Mouse (Mus musculus) adrenal gland, postnatal 14 days (tissue): Measurements from ENCODE around the gene Araf. TPM values are rescaled to one million over a fixed set of nuclear protein-coding genes. Genes with fewer than 3 reads are reported as not detected.

ENCODE experiments used
- DNase-seq: peaks from one replicate; pipeline ENCODE4 v3.0.0; 2021; ENCODE audit warnings: mixed read lengths
- microRNA-seq, 2 experiments: library from miRNA; unstranded; fragments of <30 nt; microRNA quantifications; one replicate each; pipeline ENCODE4 v1.2.0; 2021
- total RNA-seq: library from RNA; stranded (reverse); gene quantifications from 2 replicates; pipeline ENCODE4 v1.2.3, GENCODE M21; 2021

Gene Araf
- total RNA-seq, 1 experiment from 2014 or later: 96.3 TPM

- peak; percentile 92 for DNase-seq
Observed at GRCm38 (mm10) chrX:20848256-20848984, 50.8 kb downstream of the Araf start.

DNA sequence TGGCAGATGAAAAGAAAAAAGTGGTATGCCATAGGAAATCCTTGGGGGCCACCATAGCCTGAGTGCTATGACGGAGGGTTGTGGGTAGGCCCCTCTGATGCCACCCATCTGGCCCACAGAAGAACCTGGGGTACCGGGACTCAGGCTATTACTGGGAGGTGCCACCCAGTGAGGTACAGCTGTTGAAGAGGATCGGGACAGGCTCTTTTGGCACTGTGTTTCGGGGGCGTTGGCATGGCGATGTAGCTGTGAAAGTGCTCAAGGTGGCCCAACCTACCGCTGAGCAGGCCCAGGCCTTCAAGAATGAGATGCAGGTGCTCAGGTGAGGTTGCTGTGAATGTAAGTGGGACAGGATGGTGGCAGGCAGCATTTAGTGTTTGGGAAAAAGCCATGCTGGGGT is 56.2 kb downstream of the Araf start:
- DNase-seq: no peak

GRCm38 (mm10) chrX:20861453-20862104 is 64.0 kb downstream of the Araf start:
- no peak for DNase-seq

DNA sequence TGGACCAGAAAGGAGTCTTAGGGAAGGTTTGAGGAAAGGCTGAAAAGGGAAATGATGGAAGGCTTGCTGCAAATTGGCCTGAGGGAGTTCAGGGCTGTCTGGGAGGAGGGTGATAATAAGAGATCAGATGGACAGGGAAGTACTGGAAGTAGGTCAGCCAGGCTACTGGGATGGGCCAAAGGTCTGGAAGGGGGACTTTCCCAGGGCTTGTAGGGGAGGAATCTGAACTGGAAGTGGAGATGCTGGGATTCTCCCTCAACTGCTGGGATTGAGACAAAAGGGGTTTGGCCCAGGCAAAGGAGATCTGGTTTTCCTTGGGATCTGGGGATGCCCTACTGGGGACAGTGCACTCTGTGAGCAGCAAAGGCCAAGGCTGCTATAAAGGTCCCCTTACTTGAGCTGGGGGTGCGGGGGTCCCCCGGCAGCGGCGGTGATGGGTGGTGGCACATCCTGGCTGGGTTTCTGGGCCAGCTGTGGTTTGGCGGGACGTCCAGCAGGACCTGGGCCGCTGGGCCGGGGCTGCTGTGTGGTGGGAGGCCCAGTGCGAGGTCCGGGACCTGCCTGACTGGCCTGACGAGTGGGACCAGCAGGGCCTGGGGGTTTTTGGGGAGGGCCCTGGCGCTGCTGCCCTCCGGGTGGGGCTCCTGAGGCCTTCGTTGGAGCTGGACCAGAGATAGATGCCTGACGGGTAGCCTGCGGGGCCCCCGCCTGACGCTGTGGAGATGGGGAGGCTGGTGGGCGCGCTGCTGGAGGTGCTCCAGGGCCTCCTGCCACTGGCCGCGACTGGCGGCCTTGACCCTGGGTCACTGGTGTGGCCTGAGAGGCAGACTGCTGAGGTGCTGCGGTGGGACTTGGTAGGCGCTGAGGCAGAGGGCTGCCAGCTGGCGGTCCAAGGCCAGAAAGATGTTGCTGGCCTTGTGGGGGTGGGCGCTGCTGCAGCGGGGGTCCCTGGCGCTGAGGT is 64.8 kb downstream of the Araf start:
- DNase-seq: peak; percentile 40

DNA sequence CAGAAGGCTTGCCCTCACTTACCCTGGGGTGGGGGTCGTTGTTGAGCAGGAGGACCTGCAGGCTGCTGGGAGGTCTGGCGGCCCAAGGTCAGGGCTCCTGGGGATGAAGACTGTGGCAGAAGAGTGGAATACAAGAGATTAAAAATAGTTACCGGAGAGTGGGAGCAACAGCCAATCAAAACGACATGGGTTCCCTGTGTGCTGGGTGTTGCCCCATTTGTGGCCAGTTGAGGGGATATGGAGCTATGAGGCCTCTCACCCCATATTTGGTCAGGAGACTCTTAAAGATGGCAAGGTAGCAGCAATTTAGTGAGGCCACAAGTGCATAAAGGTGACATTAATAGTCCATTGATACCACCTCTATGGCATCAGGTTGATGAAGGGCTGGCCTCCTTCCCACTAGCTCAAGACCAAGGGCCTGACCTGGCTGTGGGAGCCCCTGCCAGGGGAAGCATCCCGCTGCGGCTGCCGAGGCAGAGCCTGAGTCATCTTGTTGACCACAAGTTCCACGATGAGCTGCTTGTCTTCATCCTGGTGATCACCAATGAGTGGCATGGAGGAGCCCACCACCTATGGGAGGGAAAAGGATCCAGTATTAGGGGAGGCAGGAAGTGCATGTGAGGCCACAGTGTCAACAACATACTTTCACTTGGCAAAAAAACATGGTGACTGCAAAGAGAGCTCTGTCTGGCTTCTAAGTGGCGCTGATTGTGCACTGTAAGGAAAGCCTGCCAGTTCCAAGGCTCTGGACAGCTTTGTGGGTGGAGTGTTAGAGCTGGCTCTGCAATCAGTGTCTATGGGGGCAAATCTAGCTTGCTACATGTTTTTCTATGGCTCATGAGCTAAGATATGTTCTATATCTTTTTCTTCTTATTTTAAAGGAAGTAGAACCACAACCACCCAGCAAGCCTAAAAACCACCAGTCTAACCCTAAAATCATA is 65.8 kb downstream of the Araf start:
- no peak for DNase-seq

DNA sequence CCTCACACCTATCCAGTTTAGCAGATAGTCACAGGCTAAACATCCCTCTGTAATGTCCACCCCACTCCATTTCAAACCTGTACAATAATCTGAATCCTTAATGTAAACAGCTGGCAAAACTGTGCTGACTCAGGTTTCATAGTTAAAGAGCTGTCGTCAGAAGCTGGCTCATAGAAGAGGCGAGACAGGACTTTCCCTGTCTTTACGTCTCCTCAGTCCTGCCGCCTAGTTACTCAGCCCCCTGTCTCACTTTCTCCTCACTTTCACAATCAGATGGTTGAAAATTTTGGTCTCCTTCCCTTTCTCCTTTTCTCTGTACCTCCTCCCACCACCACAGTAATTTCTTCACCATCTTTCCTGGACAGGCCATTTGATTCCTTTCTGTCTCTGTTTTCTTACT is 70.5 kb downstream of the Araf start:
- no peak for DNase-seq

GRCm38 (mm10) chrX:20869203-20869602 is 71.6 kb downstream of the Araf start:
- DNase-seq: no peak

GRCm38 (mm10) chrX:20869962-20870513 is 72.4 kb downstream of the Araf start, which contains the start of gene Timp1:
Timp1 (plus strand) TSS chrX:20870166.
- peak; percentile 87 for DNase-seq

DNA sequence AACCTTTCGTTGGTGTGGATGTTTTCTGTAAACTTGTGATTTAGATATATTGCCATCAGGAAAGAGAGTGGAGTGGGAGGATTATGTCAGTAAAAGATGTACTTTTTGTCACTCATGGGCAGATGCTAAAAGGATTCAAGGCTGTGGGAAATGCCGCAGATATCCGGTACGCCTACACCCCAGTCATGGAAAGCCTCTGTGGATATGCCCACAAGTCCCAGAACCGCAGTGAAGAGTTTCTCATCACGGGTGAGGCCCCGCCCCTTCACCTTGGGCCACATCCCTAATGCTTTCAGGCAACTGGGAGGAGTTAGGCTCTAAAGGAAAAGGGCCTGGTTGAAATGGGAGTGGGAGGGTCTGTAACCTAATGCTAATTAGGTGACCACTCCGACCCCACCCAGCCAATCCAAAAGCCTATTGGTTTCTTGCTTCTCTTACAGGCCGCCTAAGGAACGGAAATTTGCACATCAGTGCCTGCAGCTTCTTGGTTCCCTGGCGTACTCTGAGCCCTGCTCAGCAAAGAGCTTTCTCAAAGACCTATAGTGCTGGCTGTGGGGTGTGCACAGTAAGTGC is 75.4 kb downstream of the Araf start:
- no peak for DNase-seq

DNA sequence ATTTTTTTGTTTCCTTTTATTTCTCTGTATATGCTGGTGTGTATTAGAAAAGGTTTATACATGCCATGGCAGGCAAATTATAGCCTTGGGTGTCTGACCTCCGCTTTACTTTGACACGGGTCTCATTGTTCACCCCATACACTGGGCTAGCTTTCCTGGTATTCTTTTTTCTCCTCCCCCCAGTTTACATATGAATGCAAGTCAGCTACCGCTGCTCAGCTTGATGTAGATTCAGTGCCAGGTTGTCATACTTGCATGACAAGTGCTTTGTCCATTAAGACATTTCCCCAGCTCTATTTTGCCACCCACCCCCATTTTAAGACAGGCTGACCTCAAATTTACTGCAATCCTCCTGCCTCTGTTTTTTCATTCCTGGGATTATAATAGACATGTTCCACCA is 77.6 kb downstream of the Araf start:
- no peak for DNase-seq

DNA sequence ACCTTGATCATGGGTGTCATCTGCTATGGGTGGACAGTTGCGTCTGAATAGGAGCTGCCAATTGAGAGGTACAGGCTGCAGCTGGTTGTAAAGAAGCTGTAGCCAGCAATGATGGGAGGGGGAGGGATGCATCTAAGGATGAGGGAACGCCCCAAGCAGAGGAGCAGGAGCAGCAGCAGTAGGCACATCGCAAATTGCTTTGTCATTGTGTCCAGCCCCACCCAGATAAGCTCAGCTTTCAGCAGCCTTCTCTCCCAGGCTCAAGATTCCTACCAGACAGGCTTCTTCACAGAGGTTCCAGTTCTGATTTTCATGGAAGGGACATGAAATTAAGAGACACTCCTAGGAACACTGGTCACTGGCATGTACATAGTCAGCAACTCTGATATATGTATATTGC is 112.5 kb downstream of the Araf start:
- no peak for DNase-seq

Small RNA genes within 50 kb of the gene (microRNA-seq; reads per million reads assigned to microRNA genes)
- gene Gm24824 (0 reads per million in 2 experiments), gene Mir5617 (0.43 to 0.76 reads per million in 2 experiments)

Other genes starting within 250 kb of the Araf start
- gene Rgn, start 248.0 kb upstream of the Araf start, total RNA-seq: 3.6 and 82.0 TPM in 2 replicates
- 36.8 and 37.9 TPM in 2 replicates for gene Rbm10, start 180.3 kb upstream of the Araf start, total RNA-seq
- gene Ndufb11, start 180.2 kb upstream of the Araf start, total RNA-seq: 465 and 484 TPM in 2 replicates
- 320 and 338 TPM in 2 replicates for gene Uba1, start 139.5 kb upstream of the Araf start, total RNA-seq
- gene Cdk16, start 109.9 kb upstream of the Araf start, total RNA-seq: 164 and 183 TPM in 2 replicates
- gene Usp11, start 93.9 kb upstream of the Araf start, total RNA-seq: 23.2 and 24.3 TPM in 2 replicates
- 26.3 and 27.4 TPM in 2 replicates for gene Timp1, start 72.4 kb downstream of the Araf start, total RNA-seq
- 7.9 and 11.3 TPM in 2 replicates for gene Syn1, start 123.2 kb downstream of the Araf start, total RNA-seq
- 15.1 and 20.4 TPM in 2 replicates for gene Cfp, start 133.7 kb downstream of the Araf start, total RNA-seq
- 13.1 and 14.4 TPM in 2 replicates for gene Elk1, start 152.8 kb downstream of the Araf start, total RNA-seq
- 37.8 and 40.2 TPM in 2 replicates for gene Uxt, start 164.2 kb downstream of the Araf start, total RNA-seq